1 mouse cellular context compared by ENCODE assay signal in the genomic region with DNA sequence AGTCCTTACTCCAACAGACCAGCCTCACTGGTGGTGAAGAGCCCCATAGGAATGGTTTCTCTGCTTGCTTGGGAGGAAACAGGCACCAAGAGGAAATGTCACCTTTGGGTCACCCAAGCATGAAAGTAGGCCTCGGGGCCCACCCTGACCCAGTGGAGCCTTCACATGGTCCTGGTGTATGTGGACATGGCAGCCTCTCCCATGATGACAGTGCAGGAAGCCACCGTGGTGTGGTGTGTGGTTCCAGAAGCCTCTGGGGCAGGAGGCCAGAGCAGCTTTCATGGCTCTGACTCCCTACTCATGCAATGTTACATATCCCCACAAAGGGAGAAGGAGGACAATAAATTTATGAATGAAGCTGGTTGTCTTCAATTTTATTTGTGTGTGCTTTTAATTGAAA.
TF ChIP-seq lines count a peak whose summit lies in the region.

No protein-coding gene starts in this region.

TF ChIP-seq in CH12.LX, 34 proteins besides CTCF, POLR2A, EP300 and RAD21 (continued from another document):
- TF ChIP-seq USF2 (conservative IDR thresholded peaks at IDR 0.05; ENCODE audit: low read depth, low read length) (no peak), IRF4 (IDR thresholded peaks at IDR 0.05; ENCODE audit: low read depth, low read length) (no peak), SIN3A (IDR thresholded peaks at IDR 0.05; ENCODE audit: low read length) (no peak), SMC3 (IDR thresholded peaks at IDR 0.05; ENCODE audit: low read depth, low read length) (no peak), CHD2 (IDR thresholded peaks at IDR 0.05; ENCODE audit: low read length) (no peak), KAT2A (IDR thresholded peaks at IDR 0.05; ENCODE audit: insufficient replicate concordance, low read length) (no peak), RCOR1 (conservative IDR thresholded peaks at IDR 0.05; ENCODE audit: low read depth, low read length) (no peak), MXI1 (IDR thresholded peaks at IDR 0.05; ENCODE audit: low read depth, low read length) (no peak), GABPA (IDR thresholded peaks at IDR 0.05; ENCODE audit: insufficient replicate concordance, low read depth, low read length) (no peak), MYC (IDR thresholded peaks at IDR 0.05; ENCODE audit: low read depth, low read length) (no peak), NELFE (IDR thresholded peaks at IDR 0.05; ENCODE audit: low read depth, low read length) (no peak), BHLHE40 (IDR thresholded peaks at IDR 0.05; ENCODE audit: low read depth, low read length) (no peak), MAX (IDR thresholded peaks at IDR 0.05; ENCODE audit: low read length) (no peak), MAZ (IDR thresholded peaks at IDR 0.05; ENCODE audit: low read depth, low read length) (no peak)
